Mouse (Mus musculus) common myeloid progenitor, adult 5-6 weeks (primary cell): ENCODE results near the gene Esp24. TPM values are rescaled to one million over a fixed set of nuclear protein-coding genes. Genes with fewer than 3 reads are reported as not detected.
"Not testable (repeated sequence)": the region's sequence is repeated elsewhere in the genome, so short reads cannot be mapped to it uniquely, and the experiment has no call there.

Experiments
- ATAC-seq: replicated peaks from 2 replicates; pipeline ENCODE4 v1.8.0; 2016; ENCODE audit warnings: low read depth, mild to moderate bottlenecking, moderate TSS enrichment, inconsistent platforms; ENCODE audit not compliant: poor library complexity, severe bottlenecking
- total RNA-seq: library from RNA; stranded (forward); fragments of 200-1000, 187-1606 nt; gene quantifications from 2 replicates; pipeline ENCODE4 v1.2.3, GENCODE M21; 2017

Esp24 gene
- not detected in 2 replicates for total RNA-seq

- not testable (repeated sequence) for ATAC-seq
These were observed at the start of gene Esp24 for GRCm38 (mm10) chr17:39036395-39036794. Gene Esp24, plus strand, starts transcription at chr17:39036695.

- ATAC-seq = no peak
These were observed 26.6 kb upstream of the Esp24 start for GRCm38 (mm10) chr17:39009846-39010245.

GRCm38 (mm10) chr17:39010675-39011638, 25.5 kb upstream of the Esp24 start:
- no peak for ATAC-seq

- no peak for ATAC-seq
These were observed 19.3 kb upstream of the Esp24 start for GRCm38 (mm10) chr17:39017184-39017583.

GRCm38 (mm10) chr17:39043241-39043640, 6.7 kb downstream of the Esp24 start, which contains the start of gene Gm21903:
Gene Gm21903, minus strand, starts transcription at chr17:39043341.
- ATAC-seq = no peak

GRCm38 (mm10) chr17:39063641-39064040, 27.1 kb downstream of the Esp24 start:
- ATAC-seq = no peak

- ATAC-seq = no peak
These were observed 40.4 kb downstream of the Esp24 start, which contains the start of gene Esp23 for GRCm38 (mm10) chr17:39076937-39077336. Gene Esp23, minus strand, starts transcription at chr17:39077037.

Other genes starting within 250 kb of the Esp24 start
- not detected in 2 replicates for gene Gm21903, start 6.6 kb downstream of the Esp24 start, total RNA-seq
- gene Esp23, start 40.3 kb downstream of the Esp24 start, total RNA-seq = not detected in 2 replicates
- gene Esp22, start 58.6 kb downstream of the Esp24 start, total RNA-seq = not detected in 2 replicates